Mouse (Mus musculus): ENCODE data around the gene Tpr.

The Tpr gene

GRCm38 (mm10) chr1:150463691-150464090 lies 71.1 kb downstream of the Tpr start:
- DNase-seq, result no peak

- no peak for DNase-seq
Observed at GRCm38 (mm10) chr1:150465364-150465763, 72.7 kb downstream of the Tpr start.

- DNase-seq, result no peak
Observed at GRCm38 (mm10) chr1:150466132-150466531, 73.5 kb downstream of the Tpr start, which contains the start of gene Prg4. Prg4 (minus strand) TSS chr1:150466165.

GRCm38 (mm10) chr1:150469992-150470391 lies 77.4 kb downstream of the Tpr start:
- no peak for DNase-seq

- DNase-seq, result no peak
Observed at GRCm38 (mm10) chr1:150472525-150472924, 79.9 kb downstream of the Tpr start.

- DNase-seq, result no peak
Observed at GRCm38 (mm10) chr1:150480674-150481073, 88.0 kb downstream of the Tpr start.

- no peak for DNase-seq
Observed at GRCm38 (mm10) chr1:150489148-150489547, 96.5 kb downstream of the Tpr start.

- DNase-seq, result no peak
Observed at GRCm38 (mm10) chr1:150496626-150497302, 104.1 kb downstream of the Tpr start.

- no peak for DNase-seq
Observed at GRCm38 (mm10) chr1:150497690-150498089, 105.1 kb downstream of the Tpr start.

- DNase-seq, result no peak
Observed at GRCm38 (mm10) chr1:150498177-150498576, 105.5 kb downstream of the Tpr start.

Data from liver (tissue).